Mouse (Mus musculus): ENCODE data around the gene Treml2.

Treml2 gene

GRCm38 (mm10) chr17:48299203-48299602 lies at the start of gene Treml2:
Gene Treml2, plus strand, starts transcription at chr17:48299498.
- 58% methylated on average over 3 of the region's 4 CpGs for WGBS

GRCm38 (mm10) chr17:48249501-48249900 lies 49.8 kb upstream of the Treml2 start:
- 74% methylated on average over 11 of the region's 11 CpGs for WGBS

- whole genome bisulfite sequencing, result 85% methylated on average over 7 of the region's 7 CpGs
These were observed 48.7 kb upstream of the Treml2 start for GRCm38 (mm10) chr17:48250631-48251030.

GRCm38 (mm10) chr17:48261868-48262267 lies 37.4 kb upstream of the Treml2 start:
- 76% methylated on average over 2 of the region's 2 CpGs for WGBS

- WGBS, result 76% methylated on average over 3 of the region's 3 CpGs
These were observed 35.4 kb upstream of the Treml2 start, which contains the start of gene Treml4 for GRCm38 (mm10) chr17:48263741-48264362. Gene Treml4, plus strand, starts transcription at chr17:48264295.

GRCm38 (mm10) chr17:48264662-48265061 lies 34.6 kb upstream of the Treml2 start:
- 88% methylated on average over 7 of the region's 7 CpGs for WGBS

- WGBS, result 38% methylated on average over 2 of the region's 2 CpGs
These were observed 33.2 kb upstream of the Treml2 start for GRCm38 (mm10) chr17:48266138-48266537.

GRCm38 (mm10) chr17:48266610-48267304 lies 32.5 kb upstream of the Treml2 start:
- 50% methylated on average over 2 of the region's 2 CpGs for WGBS

- 90% methylated on average over 1 of the region's 1 CpGs for whole genome bisulfite sequencing
These were observed 31.7 kb upstream of the Treml2 start for GRCm38 (mm10) chr17:48267591-48267990.

GRCm38 (mm10) chr17:48269833-48270232 lies 29.5 kb upstream of the Treml2 start:
- WGBS, result 75% methylated on average over 4 of the region's 4 CpGs

- WGBS, result 89% methylated on average over 5 of the region's 5 CpGs
These were observed 27.1 kb upstream of the Treml2 start for GRCm38 (mm10) chr17:48272158-48272557.

GRCm38 (mm10) chr17:48272598-48272997 lies 26.7 kb upstream of the Treml2 start:
- WGBS, result 92% methylated on average over 4 of the region's 4 CpGs

GRCm38 (mm10) chr17:48274098-48274497 lies 25.2 kb upstream of the Treml2 start:
- WGBS, result 84% methylated on average over 4 of the region's 4 CpGs

- 44% methylated on average over 6 of the region's 6 CpGs for WGBS
These were observed 24.4 kb upstream of the Treml2 start for GRCm38 (mm10) chr17:48274885-48275284.

- 70% methylated on average over 7 of the region's 7 CpGs for WGBS
These were observed 23.6 kb upstream of the Treml2 start for GRCm38 (mm10) chr17:48275736-48276135.

- whole genome bisulfite sequencing, result 83% methylated on average over 4 of the region's 4 CpGs
These were observed 20.3 kb upstream of the Treml2 start for GRCm38 (mm10) chr17:48279002-48279401.

GRCm38 (mm10) chr17:48280943-48281738 lies 18.2 kb upstream of the Treml2 start:
- WGBS, result 42% methylated on average over 18 of the region's 18 CpGs

GRCm38 (mm10) chr17:48281739-48282085 lies 17.6 kb upstream of the Treml2 start:
- 18% methylated on average over 3 of the region's 3 CpGs for WGBS

- WGBS, result 34% methylated on average over 1 of the region's 1 CpGs
These were observed 12.5 kb upstream of the Treml2 start for GRCm38 (mm10) chr17:48286765-48287164.

GRCm38 (mm10) chr17:48287276-48287675 lies 12.0 kb upstream of the Treml2 start:
- 62% methylated on average over 2 of the region's 2 CpGs for WGBS

- WGBS, result 85% methylated on average over 5 of the region's 5 CpGs
These were observed 5.7 kb upstream of the Treml2 start for GRCm38 (mm10) chr17:48293500-48294194.

GRCm38 (mm10) chr17:48299756-48300155 lies 458 bp downstream of the Treml2 start:
- 56% methylated on average over 7 of the region's 7 CpGs for WGBS
